Mouse (Mus musculus): ENCODE measurements at regions not wholly inside any gene's neighbourhood (a gene's known extent, or its start where the extent isn't known, plus 50 kb on each side); places are given as distances from the start of the nearest gene placed in this dataset.

DNA sequence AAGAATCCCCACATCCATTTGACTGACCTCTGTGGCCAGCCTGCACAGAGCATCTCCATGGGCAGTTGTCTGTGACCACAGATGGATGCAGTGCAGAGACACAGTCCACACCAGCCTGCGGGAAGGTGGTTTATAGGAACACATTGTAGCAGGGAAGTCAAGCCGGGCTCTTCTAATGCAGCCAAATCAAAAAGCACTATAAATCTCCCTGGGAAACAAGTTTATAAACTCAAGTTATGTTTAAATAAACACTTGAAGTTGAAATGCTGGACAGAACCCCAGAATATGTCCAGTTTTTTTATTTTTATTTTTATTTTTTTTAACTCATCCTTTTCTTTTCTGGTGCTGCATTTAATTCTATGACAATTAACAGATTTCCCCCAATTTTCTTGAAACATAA, 182.1 kb upstream of the Gm765 start:
- Histone ChIP-seq H3K4me3 (ENCODE audit: insufficient read depth, low read length) (no peak overlapping the region), H3K27ac (ENCODE audit: insufficient read depth, low read length) (no peak overlapping the region), H3K4me1 (ENCODE audit: control insufficient read depth, insufficient read depth, low read length) (no peaks in the 10 kb centered on the region)
- TF ChIP-seq CTCF (IDR thresholded peaks at IDR 0.05; ENCODE audit: borderline replicate concordance, insufficient read depth, low read length), result no peak
- no peak for TF ChIP-seq POLR2A (IDR thresholded peaks at IDR 0.05; ENCODE audit: low read depth, low read length)

DNA sequence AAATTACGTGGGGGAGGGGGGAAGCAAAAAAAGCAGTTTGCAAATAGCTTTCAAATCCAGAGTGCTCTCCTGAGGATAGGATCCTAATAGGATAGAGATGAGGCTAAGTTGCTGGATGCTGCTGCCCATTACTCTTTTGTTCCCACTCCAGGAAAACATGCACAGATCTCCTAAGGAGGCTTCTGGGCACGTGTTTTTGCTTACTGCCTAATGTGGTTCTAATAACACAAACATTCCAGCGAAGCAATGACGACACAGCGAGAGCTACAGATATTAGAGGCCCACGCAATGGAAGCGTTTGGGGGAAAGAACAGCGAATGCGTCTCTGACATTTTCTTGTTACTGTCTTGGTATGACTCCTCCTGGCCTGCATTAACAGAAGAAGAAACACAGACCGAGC, 179.0 kb upstream of the Gm765 start:
- Histone ChIP-seq H3K4me3 (ENCODE audit: insufficient read depth, low read length) (no peak overlapping the region), H3K4me1 (ENCODE audit: control insufficient read depth, insufficient read depth, low read length) (no peaks in the 10 kb centered on the region), H3K27ac (ENCODE audit: insufficient read depth, low read length) (no peak overlapping the region)
- no peak for TF ChIP-seq CTCF (IDR thresholded peaks at IDR 0.05; ENCODE audit: borderline replicate concordance, insufficient read depth, low read length)
- no peak for TF ChIP-seq POLR2A (IDR thresholded peaks at IDR 0.05; ENCODE audit: low read depth, low read length)

- peaks cover 5% of the 10 kb centered on the region; the same call in 1 of the 2 replicates for H3K4me1 ChIP-seq (ENCODE audit: control insufficient read depth, insufficient read depth, low read length)
- no peak for TF ChIP-seq POLR2A (IDR thresholded peaks at IDR 0.05; ENCODE audit: low read depth, low read length)
- no peak for TF ChIP-seq CTCF (IDR thresholded peaks at IDR 0.05; ENCODE audit: borderline replicate concordance, insufficient read depth, low read length)
- H3K27ac ChIP-seq (ENCODE audit: insufficient read depth, low read length), result no peak overlapping the region
- H3K4me3 ChIP-seq (ENCODE audit: insufficient read depth, low read length), result no peak overlapping the region
These were observed 172.3 kb upstream of the Gm765 start for GRCm38 (mm10) chr6:98514826-98515225.

DNA sequence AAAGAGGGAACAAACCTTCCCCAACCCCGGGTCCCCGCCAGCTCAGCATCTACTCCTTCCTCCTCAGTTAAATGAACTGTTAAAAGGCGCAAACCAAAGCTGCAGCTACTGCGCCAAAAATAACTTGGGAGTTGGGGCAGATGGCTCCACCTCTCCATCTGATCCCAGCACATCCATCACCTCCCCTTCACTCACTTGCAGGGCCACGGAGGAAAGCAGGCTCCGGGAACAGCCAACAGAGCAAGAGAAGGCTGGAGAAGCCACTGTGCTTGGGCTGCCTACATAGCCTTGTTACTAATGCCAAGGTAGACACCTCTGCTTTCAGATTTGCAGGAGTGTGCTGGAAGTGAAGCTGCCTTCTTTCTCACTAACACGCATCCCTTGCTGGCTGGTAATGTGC, 171.8 kb upstream of the Gm765 start:
- H3K4me3 ChIP-seq (ENCODE audit: insufficient read depth, low read length), result no peak overlapping the region
- H3K4me1 ChIP-seq (ENCODE audit: control insufficient read depth, insufficient read depth, low read length), result peaks cover 5% of the 10 kb centered on the region; the same call in 1 of the 2 replicates
- H3K27ac ChIP-seq (ENCODE audit: insufficient read depth, low read length), result no peak overlapping the region
- TF ChIP-seq POLR2A (IDR thresholded peaks at IDR 0.05; ENCODE audit: low read depth, low read length), result no peak
- TF ChIP-seq CTCF (IDR thresholded peaks at IDR 0.05; ENCODE audit: borderline replicate concordance, insufficient read depth, low read length), result no peak

DNA sequence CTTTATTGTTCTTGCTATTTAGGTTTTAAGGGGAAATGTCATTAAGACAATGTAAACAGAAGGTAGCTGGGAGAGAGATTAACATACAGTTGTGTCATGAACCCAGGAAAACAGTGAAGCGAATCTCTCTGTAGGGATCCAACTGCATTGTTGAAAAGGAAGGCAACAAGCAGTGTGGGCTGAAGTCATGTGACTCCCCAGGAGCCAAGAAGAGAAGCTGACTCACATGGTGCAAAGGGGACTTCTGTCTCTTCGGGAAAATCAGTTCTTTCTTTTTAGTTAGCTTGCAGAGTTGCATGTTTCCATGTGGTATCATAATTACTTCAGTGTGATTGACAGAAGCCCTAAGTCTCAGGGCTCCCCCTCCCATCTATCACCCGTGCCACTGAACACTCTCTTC, 170.7 kb upstream of the Gm765 start:
- H3K4me1 ChIP-seq (ENCODE audit: control insufficient read depth, insufficient read depth, low read length), result peaks cover 5% of the 10 kb centered on the region; the same call in 1 of the 2 replicates
- no peak overlapping the region for H3K4me3 ChIP-seq (ENCODE audit: insufficient read depth, low read length)
- no peak overlapping the region for H3K27ac ChIP-seq (ENCODE audit: insufficient read depth, low read length)
- TF ChIP-seq CTCF (IDR thresholded peaks at IDR 0.05; ENCODE audit: borderline replicate concordance, insufficient read depth, low read length) (no peak), POLR2A (IDR thresholded peaks at IDR 0.05; ENCODE audit: low read depth, low read length) (no peak)

- TF ChIP-seq POLR2A (IDR thresholded peaks at IDR 0.05; ENCODE audit: low read depth, low read length) (no peak), CTCF (IDR thresholded peaks at IDR 0.05; ENCODE audit: borderline replicate concordance, insufficient read depth, low read length) (no peak)
- no peak overlapping the region for H3K4me3 ChIP-seq (ENCODE audit: insufficient read depth, low read length)
- no peak overlapping the region for H3K27ac ChIP-seq (ENCODE audit: insufficient read depth, low read length)
- no peaks in the 10 kb centered on the region for H3K4me1 ChIP-seq (ENCODE audit: control insufficient read depth, insufficient read depth, low read length)
These were observed 160.2 kb upstream of the Gm765 start for GRCm38 (mm10) chr6:98502726-98503125.

- Histone ChIP-seq H3K27ac (ENCODE audit: insufficient read depth, low read length) (no peak overlapping the region), H3K4me3 (ENCODE audit: insufficient read depth, low read length) (no peak overlapping the region), H3K4me1 (ENCODE audit: control insufficient read depth, insufficient read depth, low read length) (no peaks in the 10 kb centered on the region)
- no peak for TF ChIP-seq POLR2A (IDR thresholded peaks at IDR 0.05; ENCODE audit: low read depth, low read length)
- TF ChIP-seq CTCF (IDR thresholded peaks at IDR 0.05; ENCODE audit: borderline replicate concordance, insufficient read depth, low read length), result no peak
These were observed 157.2 kb upstream of the Gm765 start for GRCm38 (mm10) chr6:98499721-98500120.

GRCm38 (mm10) chr6:98486626-98487025, 144.1 kb upstream of the Gm765 start:
- Histone ChIP-seq H3K4me3 (ENCODE audit: insufficient read depth, low read length) (no peak overlapping the region), H3K27ac (ENCODE audit: insufficient read depth, low read length) (no peak overlapping the region), H3K4me1 (ENCODE audit: control insufficient read depth, insufficient read depth, low read length) (no peaks in the 10 kb centered on the region)
- TF ChIP-seq CTCF (IDR thresholded peaks at IDR 0.05; ENCODE audit: borderline replicate concordance, insufficient read depth, low read length) (no peak), POLR2A (IDR thresholded peaks at IDR 0.05; ENCODE audit: low read depth, low read length) (no peak)

- TF ChIP-seq CTCF (IDR thresholded peaks at IDR 0.05; ENCODE audit: borderline replicate concordance, insufficient read depth, low read length), result no peak
- no peak for TF ChIP-seq POLR2A (IDR thresholded peaks at IDR 0.05; ENCODE audit: low read depth, low read length)
- Histone ChIP-seq H3K27ac (ENCODE audit: insufficient read depth, low read length) (no peak overlapping the region), H3K4me3 (ENCODE audit: insufficient read depth, low read length) (no peak overlapping the region), H3K4me1 (ENCODE audit: control insufficient read depth, insufficient read depth, low read length) (no peaks in the 10 kb centered on the region)
These were observed 141.0 kb upstream of the Gm765 start for GRCm38 (mm10) chr6:98483319-98484123.

DNA sequence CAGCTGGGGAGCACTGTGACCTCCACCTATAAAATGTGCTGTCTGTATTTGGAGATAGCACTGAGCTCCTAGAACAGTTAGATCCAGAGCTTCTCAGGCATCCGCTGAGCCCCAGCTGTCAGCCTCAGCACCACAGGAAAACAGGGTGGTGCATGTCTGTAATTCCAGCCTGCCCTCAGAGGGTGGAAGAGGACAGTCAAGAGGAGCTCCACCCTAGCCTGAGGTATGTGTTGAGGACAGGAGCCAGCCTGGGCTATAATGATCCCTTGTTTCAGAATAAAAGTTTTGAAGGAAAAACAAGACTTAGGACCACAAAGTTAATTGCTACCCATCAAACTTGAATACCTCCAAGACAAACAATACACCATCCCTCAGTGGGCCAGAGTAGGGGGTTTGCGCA, 139.8 kb upstream of the Gm765 start:
- TF ChIP-seq CTCF (IDR thresholded peaks at IDR 0.05; ENCODE audit: borderline replicate concordance, insufficient read depth, low read length) (no peak), POLR2A (IDR thresholded peaks at IDR 0.05; ENCODE audit: low read depth, low read length) (no peak)
- H3K4me1 ChIP-seq (ENCODE audit: control insufficient read depth, insufficient read depth, low read length), result no peaks in the 10 kb centered on the region
- H3K4me3 ChIP-seq (ENCODE audit: insufficient read depth, low read length), result no peak overlapping the region
- no peak overlapping the region for H3K27ac ChIP-seq (ENCODE audit: insufficient read depth, low read length)

Measured in embryonic fibroblast, embryonic 13.5 days (primary cell).